Mouse (Mus musculus): ENCODE measurements at regions not wholly inside any gene's neighbourhood (a gene's known extent, or its start where the extent isn't known, plus 50 kb on each side); places are given as distances from the start of the nearest gene placed in this dataset.
A peak's percentile ranks its signal among the peaks of the same experiment; 100 is the strongest.

- Histone ChIP-seq H3K27me3 (ENCODE audit: low read depth, poor library complexity, severe bottlenecking) (no peaks in the 10 kb centered on the region), H3K4me3 (no peak overlapping the region), H3K36me3 (no peaks in the 10 kb centered on the region), H3K9me3 (replicated peaks) (no peaks in the 10 kb centered on the region), H3K27ac (replicated peaks) (no peak overlapping the region), H3K4me1 (no peaks in the 10 kb centered on the region)
- no peak for DNase-seq (ENCODE audit: low spot score)
These were observed 359.9 kb downstream of the Gja1 start for GRCm38 (mm10) chr10:56737073-56737472.

GRCm38 (mm10) chr10:56739621-56740020 is 362.5 kb downstream of the Gja1 start:
- H3K27ac ChIP-seq (replicated peaks): no peak overlapping the region
- no peaks in the 10 kb centered on the region for H3K9me3 ChIP-seq (replicated peaks)
- H3K27me3 ChIP-seq (ENCODE audit: low read depth, poor library complexity, severe bottlenecking): no peaks in the 10 kb centered on the region
- no peaks in the 10 kb centered on the region for H3K4me1 ChIP-seq
- WGBS: 80% methylated on average over 3 of the region's 3 CpGs
- no peaks in the 10 kb centered on the region for H3K36me3 ChIP-seq
- no peak overlapping the region for H3K4me3 ChIP-seq
- no peak for DNase-seq (ENCODE audit: low spot score)

GRCm38 (mm10) chr10:56752134-56752533 is 375.0 kb downstream of the Gja1 start:
- H3K27me3 ChIP-seq (ENCODE audit: low read depth, poor library complexity, severe bottlenecking): no peaks in the 10 kb centered on the region
- 31% methylated on average over 2 of the region's 2 CpGs for WGBS
- H3K36me3 ChIP-seq: no peaks in the 10 kb centered on the region
- H3K9me3 ChIP-seq (replicated peaks): no peaks in the 10 kb centered on the region
- H3K4me1 ChIP-seq: peaks cover 5% of the 10 kb centered on the region; the same call in 1 of the 2 replicates
- no peak overlapping the region for H3K27ac ChIP-seq (replicated peaks)
- no peak overlapping the region for H3K4me3 ChIP-seq
- DNase-seq (ENCODE audit: low spot score): no peak

GRCm38 (mm10) chr10:56753576-56753975 is 376.4 kb downstream of the Gja1 start:
- 93% methylated on average over 2 of the region's 2 CpGs for WGBS
- no peak for DNase-seq (ENCODE audit: low spot score)
- Histone ChIP-seq H3K36me3 (no peaks in the 10 kb centered on the region), H3K27ac (replicated peaks) (no peak overlapping the region), H3K4me3 (no peak overlapping the region), H3K9me3 (replicated peaks) (no peaks in the 10 kb centered on the region), H3K27me3 (ENCODE audit: low read depth, poor library complexity, severe bottlenecking) (no peaks in the 10 kb centered on the region), H3K4me1 (peaks cover 5% of the 10 kb centered on the region; the same call in 1 of the 2 replicates)

- no peak overlapping the region for H3K4me3 ChIP-seq
- H3K9me3 ChIP-seq (replicated peaks): no peaks in the 10 kb centered on the region
- H3K4me1 ChIP-seq: peaks cover 5% of the 10 kb centered on the region; the same call in 1 of the 2 replicates
- H3K27ac ChIP-seq (replicated peaks): no peak overlapping the region
- DNase-seq (ENCODE audit: low spot score): no peak
- H3K36me3 ChIP-seq: no peaks in the 10 kb centered on the region
- WGBS: 80% methylated on average over 11 of the region's 11 CpGs
- no peaks in the 10 kb centered on the region for H3K27me3 ChIP-seq (ENCODE audit: low read depth, poor library complexity, severe bottlenecking)
These were observed 377.5 kb downstream of the Gja1 start for GRCm38 (mm10) chr10:56754546-56755175.

GRCm38 (mm10) chr10:56770629-56771028 is 393.5 kb downstream of the Gja1 start:
- 93% methylated on average over 4 of the region's 4 CpGs for WGBS

GRCm38 (mm10) chr10:56782265-56782664 is 405.1 kb downstream of the Gja1 start:
- peaks cover 10% of the 10 kb centered on the region for H3K4me1 ChIP-seq
- WGBS: 90% methylated on average over 2 of the region's 2 CpGs
- no peak overlapping the region for H3K27ac ChIP-seq (replicated peaks)
- no peak for DNase-seq (ENCODE audit: low spot score)
- H3K36me3 ChIP-seq: no peaks in the 10 kb centered on the region
- no peak overlapping the region for H3K4me3 ChIP-seq
- H3K27me3 ChIP-seq (ENCODE audit: low read depth, poor library complexity, severe bottlenecking): no peaks in the 10 kb centered on the region
- H3K9me3 ChIP-seq (replicated peaks): no peaks in the 10 kb centered on the region

More at GRCm38 (mm10) chr10:56770629-56771028, 393.5 kb downstream of the Gja1 start:
- no peaks in the 10 kb centered on the region for H3K4me1 ChIP-seq
- no peaks in the 10 kb centered on the region for H3K27me3 ChIP-seq (ENCODE audit: low read depth, poor library complexity, severe bottlenecking)
- H3K27ac ChIP-seq (replicated peaks): no peak overlapping the region
- no peak overlapping the region for H3K4me3 ChIP-seq
- no peaks in the 10 kb centered on the region for H3K36me3 ChIP-seq
- DNase-seq (ENCODE audit: low spot score): no peak
- no peaks in the 10 kb centered on the region for H3K9me3 ChIP-seq (replicated peaks)

GRCm38 (mm10) chr10:56783941-56784340 is 406.8 kb downstream of the Gja1 start:
- 87% methylated on average over 4 of the region's 4 CpGs for WGBS
- H3K27me3 ChIP-seq (ENCODE audit: low read depth, poor library complexity, severe bottlenecking): no peaks in the 10 kb centered on the region
- H3K36me3 ChIP-seq: no peaks in the 10 kb centered on the region
- no peak for DNase-seq (ENCODE audit: low spot score)
- H3K27ac ChIP-seq (replicated peaks): no peak overlapping the region
- no peaks in the 10 kb centered on the region for H3K9me3 ChIP-seq (replicated peaks)
- H3K4me3 ChIP-seq: no peak overlapping the region
- peaks cover 10% of the 10 kb centered on the region for H3K4me1 ChIP-seq

- Histone ChIP-seq H3K4me1 (peaks cover 5% of the 10 kb centered on the region), H3K36me3 (no peaks in the 10 kb centered on the region), H3K27me3 (ENCODE audit: low read depth, poor library complexity, severe bottlenecking) (no peaks in the 10 kb centered on the region), H3K4me3 (no peak overlapping the region), H3K9me3 (replicated peaks) (no peaks in the 10 kb centered on the region), H3K27ac (replicated peaks) (no peak overlapping the region)
- DNase-seq (ENCODE audit: low spot score): no peak
- WGBS: 76% methylated on average over 4 of the region's 4 CpGs
These were observed 411.0 kb downstream of the Gja1 start for GRCm38 (mm10) chr10:56788081-56788480.

GRCm38 (mm10) chr10:56793074-56793473 is 415.9 kb downstream of the Gja1 start:
- 37% methylated on average over 8 of the region's 8 CpGs for WGBS
- no peak for DNase-seq (ENCODE audit: low spot score)
- Histone ChIP-seq H3K4me1 (peaks cover 16% of the 10 kb centered on the region), H3K27ac (replicated peaks) (no peak overlapping the region), H3K36me3 (no peaks in the 10 kb centered on the region), H3K9me3 (replicated peaks) (no peaks in the 10 kb centered on the region), H3K4me3 (no peak overlapping the region), H3K27me3 (ENCODE audit: low read depth, poor library complexity, severe bottlenecking) (no peaks in the 10 kb centered on the region)

- Histone ChIP-seq H3K36me3 (no peaks in the 10 kb centered on the region), H3K4me1 (peaks cover 16% of the 10 kb centered on the region), H3K4me3 (no peak overlapping the region), H3K9me3 (replicated peaks) (no peaks in the 10 kb centered on the region), H3K27ac (replicated peaks) (no peak overlapping the region), H3K27me3 (ENCODE audit: low read depth, poor library complexity, severe bottlenecking) (no peaks in the 10 kb centered on the region)
- 39% methylated on average over 3 of the region's 3 CpGs for WGBS
- DNase-seq (ENCODE audit: low spot score): peak; percentile 27
These were observed 418.3 kb downstream of the Gja1 start for GRCm38 (mm10) chr10:56795396-56795795.

GRCm38 (mm10) chr10:56799307-56799706 is 422.2 kb downstream of the Gja1 start:
- Histone ChIP-seq H3K9me3 (replicated peaks) (no peaks in the 10 kb centered on the region), H3K36me3 (no peaks in the 10 kb centered on the region), H3K27me3 (ENCODE audit: low read depth, poor library complexity, severe bottlenecking) (no peaks in the 10 kb centered on the region), H3K4me3 (no peak overlapping the region), H3K4me1 (peaks cover 11% of the 10 kb centered on the region), H3K27ac (replicated peaks) (no peak overlapping the region)
- WGBS: 79% methylated on average over 3 of the region's 3 CpGs
- DNase-seq (ENCODE audit: low spot score): no peak

GRCm38 (mm10) chr10:56799745-56800144 is 422.6 kb downstream of the Gja1 start:
- Histone ChIP-seq H3K27me3 (ENCODE audit: low read depth, poor library complexity, severe bottlenecking) (no peaks in the 10 kb centered on the region), H3K4me3 (no peak overlapping the region), H3K9me3 (replicated peaks) (no peaks in the 10 kb centered on the region), H3K27ac (replicated peaks) (no peak overlapping the region), H3K4me1 (peaks cover 11% of the 10 kb centered on the region), H3K36me3 (no peaks in the 10 kb centered on the region)
- no peak for DNase-seq (ENCODE audit: low spot score)
- WGBS: 75% methylated on average over 3 of the region's 3 CpGs

- no peak for DNase-seq (ENCODE audit: low spot score)
- H3K36me3 ChIP-seq: no peaks in the 10 kb centered on the region
- WGBS: 83% methylated on average over 1 of the region's 1 CpGs
- H3K27me3 ChIP-seq (ENCODE audit: low read depth, poor library complexity, severe bottlenecking): no peaks in the 10 kb centered on the region
- H3K4me3 ChIP-seq: no peak overlapping the region
- H3K9me3 ChIP-seq (replicated peaks): no peaks in the 10 kb centered on the region
- H3K27ac ChIP-seq (replicated peaks): no peak overlapping the region
- no peaks in the 10 kb centered on the region for H3K4me1 ChIP-seq
These were observed 431.9 kb downstream of the Gja1 start for GRCm38 (mm10) chr10:56809006-56809405.
